Comparison of ENCODE assay signal across 8 mouse cellular contexts in genomic region chr7:79934862-79935510, GRCm38 (mm10). TPM values are rescaled to one million over a fixed set of nuclear protein-coding genes. Genes with fewer than 3 reads are reported as not detected.
DNase-seq lines count a peak whose midpoint lies in the region; ATAC-seq and TF ChIP-seq lines count a peak whose summit lies in the region.

Arpin (minus strand) TSS chr7:79935359.

- TF ChIP-seq CTCF in gastrocnemius, adult 2 months (IDR thresholded peaks at IDR 0.05) = no peak; the same call in 1 of the 2 replicates

- H3K4me3 ChIP-seq in gastrocnemius, adult 2 months = peak within 1 kb of the TSS; percentile 93
- H3K4me3 ChIP-seq in hindbrain, embryonic 13.5 days = peak within 1 kb of the TSS; percentile 50

- intact Hi-C loops in gastrocnemius, adult 2 months (cut with DNase I) = loop anchor here (2.0 to 10.0 kb wide), 3 partner anchors 14 to 142 kb away; partner anchors contain the start of genes Ap3s2 and Zfp710

- DNase-seq in adrenal gland, adult 18-20 months (ENCODE audit: low spot score in 2 of 2) = peak; percentile 57 to 66
- peak; percentile 81 to 86 for DNase-seq in cerebellum, postnatal 25 days
- DNase-seq in gastrocnemius, adult 2 months = peak; percentile 86
- DNase-seq in layer of hippocampus, postnatal 14 days (ENCODE audit: low spot score in 2 of 2) = peak; percentile 29 to 40
- DNase-seq in lung, postnatal 10 days = peak; percentile 87
- peak; percentile 87 for DNase-seq in retina, postnatal 1 day
- DNase-seq in thymus, adult 18-20 months = no peak

- peak; percentile 69 for ATAC-seq in hindbrain, embryonic 13.5 days (ENCODE audit: low FRiP score)

- WGBS in hindbrain, embryonic 13.5 days = 2% methylated on average over 32 of the region's 32 CpGs

- H3K36me3 ChIP-seq in hindbrain, embryonic 13.5 days = 0 out of 2 replicates have a peak, but pooled peaks cover 4% of the 10 kb centered on the region

- peaks cover 22% of the 10 kb centered on the region for H3K4me1 ChIP-seq in hindbrain, embryonic 13.5 days (replicated peaks)

- peaks cover 3% of the 10 kb centered on the region; the same call in 1 of the 2 replicates for H3K27me3 ChIP-seq in hindbrain, embryonic 13.5 days

- H3K9me3 ChIP-seq in hindbrain, embryonic 13.5 days = no peaks in the 10 kb centered on the region

- H3K4me2 ChIP-seq in hindbrain, embryonic 13.5 days = peak within 1 kb of the TSS; percentile 65

- H3K9ac ChIP-seq in hindbrain, embryonic 13.5 days = peak within 1 kb of the TSS; percentile 74

- peak within 1 kb of the TSS; percentile 91 for H3K27ac ChIP-seq in gastrocnemius, adult 2 months
- peak within 1 kb of the TSS; percentile 50 for H3K27ac ChIP-seq in hindbrain, embryonic 13.5 days

RNA-seq across cellular contexts. Expression of gene Arpin, which starts in this region (rescaled TPM):
- 10 to 100 TPM; 12.8 to 14.7 TPM for total RNA-seq in adrenal gland, adult 18-20 months (2021)
- 1 to 10 TPM; 2.7 to 3.3 TPM for total RNA-seq in gastrocnemius, adult 2 months (2021)
- polyA plus RNA-seq in hindbrain, embryonic 13.5 days (2015; fragmentation: Nextera tagmentation; extraction: Ambion mirVana) = 19.0 and 20.3 TPM in 2 replicates
- total RNA-seq in layer of hippocampus, postnatal 14 days (2021) = 10 to 100 TPM; 12.5 to 12.7 TPM

Comparison
In these comparisons a context has a peak if more than half of its experiments do, and no peak if none do; other contexts are left out.
1. DNase-seq: peak in adrenal gland, adult 18-20 months (2 of 2), cerebellum, postnatal 25 days (2 of 2), gastrocnemius, adult 2 months (single experiment), layer of hippocampus, postnatal 14 days (2 of 2), lung, postnatal 10 days (single experiment) and retina, postnatal 1 day (single experiment); none in thymus, adult 18-20 months (0 of 2).